Mouse (Mus musculus): ENCODE data around the gene Gnl2.

Gnl2 gene

DNA sequence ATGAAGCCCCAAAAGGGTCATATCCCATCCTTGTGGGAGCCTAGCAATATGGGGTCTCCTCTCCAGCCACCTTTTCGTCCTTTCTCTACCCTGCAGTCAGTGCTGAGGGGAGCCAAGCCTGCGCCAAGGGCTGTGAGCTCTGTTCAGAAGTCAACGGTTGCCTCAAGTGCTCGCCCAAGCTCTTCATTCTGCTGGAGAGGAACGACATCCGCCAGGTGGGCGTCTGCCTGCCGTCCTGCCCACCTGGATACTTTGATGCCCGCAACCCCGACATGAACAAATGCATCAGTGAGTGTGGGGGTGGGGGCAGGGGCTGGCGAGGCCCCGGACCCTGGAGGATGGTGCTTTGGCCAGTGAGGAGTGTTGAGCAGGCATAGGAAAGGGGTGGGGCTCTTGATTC is 11.5 kb upstream of the Gnl2 start:
- no peak for DNase-seq

- DNase-seq = no peak
These were observed 8.9 kb upstream of the Gnl2 start for GRCm38 (mm10) chr4:125007460-125007859.

GRCm38 (mm10) chr4:125008220-125008619 is 8.2 kb upstream of the Gnl2 start:
- DNase-seq = no peak

- DNase-seq = no peak
These were observed 7.7 kb upstream of the Gnl2 start for GRCm38 (mm10) chr4:125008712-125009111.

DNA sequence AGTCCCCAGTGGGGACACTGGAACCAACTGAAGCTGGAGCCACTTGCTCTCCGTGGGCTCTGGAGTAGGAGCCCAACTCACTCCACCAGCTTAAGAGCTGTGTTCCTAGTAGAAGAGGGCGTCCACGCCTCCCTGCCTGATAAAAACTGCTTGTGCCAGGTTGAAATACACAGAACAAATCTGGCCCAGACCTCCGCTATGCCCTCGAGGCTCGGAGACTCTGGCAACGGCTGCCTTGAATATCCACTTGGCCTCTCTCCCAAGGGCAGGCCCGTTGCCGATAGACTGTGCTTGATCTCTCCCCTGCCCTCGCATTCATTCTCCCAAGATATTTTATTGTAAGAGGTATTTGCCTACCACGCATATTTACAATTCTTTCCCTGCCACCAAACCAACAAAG is 1.0 kb downstream of the Gnl2 start:
- DNase-seq = no peak

DNA sequence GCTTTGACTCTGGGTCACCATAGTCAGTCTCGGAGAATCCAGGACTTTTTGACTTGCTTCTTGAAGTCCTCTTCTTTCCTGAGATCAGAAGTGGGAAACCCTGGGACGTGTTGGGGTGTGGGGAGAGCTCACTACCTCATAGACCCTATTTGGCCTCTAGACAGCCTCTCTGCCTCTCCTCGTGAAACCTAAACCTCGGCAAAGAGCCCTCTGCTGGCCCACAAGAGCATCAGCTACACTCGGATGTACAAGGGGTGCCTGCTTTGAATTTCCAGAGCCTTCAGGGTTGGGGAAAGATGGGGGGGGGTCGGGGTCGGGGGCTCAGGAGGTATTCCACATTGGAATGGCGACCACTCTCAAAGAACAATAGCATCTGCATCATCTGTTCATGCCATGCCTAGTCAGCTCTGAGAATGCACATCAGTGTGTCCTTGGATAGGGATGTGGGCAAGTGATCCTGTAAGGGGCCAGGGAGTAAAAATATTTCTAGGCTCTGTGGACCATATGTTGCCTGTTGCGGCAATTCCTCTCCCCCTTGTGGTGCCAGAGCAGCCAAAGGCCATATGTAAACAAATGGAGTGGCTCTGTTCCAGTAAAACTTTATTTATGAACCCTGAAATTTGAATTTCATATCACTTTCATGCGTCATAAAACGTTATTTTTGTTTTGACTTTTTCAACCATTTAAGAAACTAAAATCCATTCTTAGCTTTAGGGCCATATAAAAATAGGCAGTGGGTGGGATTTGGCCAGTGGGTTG is 4.6 kb downstream of the Gnl2 start:
- no peak for DNase-seq

DNA sequence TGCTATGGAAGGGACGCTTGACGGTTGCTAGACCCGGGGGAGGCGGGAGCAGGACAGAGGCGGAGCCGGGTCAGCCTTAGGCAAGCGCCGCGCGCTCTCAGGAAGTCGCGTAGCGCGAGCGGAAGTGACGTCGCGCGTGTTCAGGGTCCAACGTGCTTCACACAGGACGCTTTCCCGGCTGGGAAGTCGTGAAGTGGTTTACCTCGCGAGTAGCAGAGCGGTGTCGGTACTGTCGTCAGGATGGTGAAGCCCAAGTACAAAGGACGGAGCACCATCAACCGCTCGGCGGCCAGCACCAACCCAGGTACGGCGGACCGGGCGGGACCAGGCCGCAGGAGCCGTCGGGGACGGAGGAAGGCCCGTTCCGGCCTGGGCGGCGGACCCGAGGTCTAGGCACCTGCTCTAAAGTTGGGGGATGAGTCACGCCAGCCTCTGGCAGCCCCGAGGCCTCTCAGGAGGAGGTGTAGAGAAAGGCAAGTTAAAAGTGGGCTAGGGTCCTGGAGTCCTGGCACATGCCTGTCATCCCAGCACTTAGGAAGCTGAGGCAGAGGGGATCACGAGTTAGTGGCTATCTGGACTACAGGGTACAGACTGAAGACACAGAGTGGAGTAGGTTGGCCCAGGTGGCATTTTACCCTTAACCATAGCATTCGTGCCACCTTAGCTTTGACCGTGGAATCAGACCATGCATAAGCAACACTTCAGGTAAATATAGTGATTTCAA is 13.7 kb downstream of the Gnl2 start:
- DNase-seq = peak; percentile 96

DNA sequence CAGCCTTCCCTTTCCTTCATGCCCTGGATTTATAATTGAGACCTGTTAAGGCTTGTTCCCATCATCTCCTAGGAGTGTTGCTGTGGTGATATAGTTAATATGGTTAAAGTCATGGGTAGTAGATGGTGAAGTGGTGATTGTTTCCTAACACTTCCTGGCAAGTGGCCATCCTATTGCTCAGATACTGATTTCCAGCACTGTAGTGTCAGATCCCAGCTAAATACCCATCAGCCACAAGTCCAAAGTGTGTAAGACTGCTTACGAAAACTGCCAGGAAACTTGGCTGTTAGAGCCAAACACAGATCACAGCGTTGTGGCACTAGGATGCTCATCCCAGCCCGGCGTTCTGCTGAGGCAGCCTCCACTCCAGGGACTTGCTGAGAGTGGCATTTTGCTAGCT is 18.0 kb downstream of the Gnl2 start:
- DNase-seq = no peak

DNA sequence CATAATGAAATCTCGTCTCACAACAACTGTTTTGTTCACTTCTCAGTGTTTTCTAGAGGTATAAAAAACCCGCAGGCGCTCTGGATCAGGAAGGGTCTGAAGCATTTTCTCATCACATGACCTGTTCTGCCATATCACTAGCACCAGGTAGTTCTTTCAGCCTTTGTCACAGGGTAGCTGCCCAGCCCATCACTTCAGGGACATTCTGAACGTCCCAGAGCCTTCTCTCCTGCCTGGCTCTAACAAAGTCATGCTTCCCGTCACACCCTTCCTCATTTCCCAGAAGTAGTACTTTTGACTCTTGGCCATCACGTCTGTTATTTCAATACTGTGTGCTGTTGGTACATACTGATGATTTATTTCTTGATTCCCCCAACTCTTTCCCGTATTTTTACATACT is 28.1 kb downstream of the Gnl2 start:
- no peak for DNase-seq

DNA sequence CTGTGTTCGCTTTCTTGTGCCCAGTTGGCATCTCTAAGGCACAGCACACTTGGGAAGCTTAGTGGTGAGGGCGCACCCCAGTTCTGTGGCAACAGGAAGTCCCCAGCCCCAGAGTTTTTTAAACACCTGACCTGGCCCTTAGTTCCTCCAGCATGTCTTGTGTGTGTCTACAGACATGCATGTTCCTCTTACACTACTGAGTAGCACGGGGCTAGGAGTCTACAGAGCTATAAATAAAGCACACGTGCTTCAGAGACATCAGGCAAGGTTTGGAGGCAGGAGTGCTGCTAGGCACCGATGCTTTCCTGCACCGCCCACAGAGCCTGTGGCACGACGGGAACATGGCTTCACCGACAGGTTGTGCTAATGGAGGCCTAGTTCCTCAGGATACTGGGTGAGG is 39.0 kb downstream of the Gnl2 start:
- DNase-seq = no peak

DNA sequence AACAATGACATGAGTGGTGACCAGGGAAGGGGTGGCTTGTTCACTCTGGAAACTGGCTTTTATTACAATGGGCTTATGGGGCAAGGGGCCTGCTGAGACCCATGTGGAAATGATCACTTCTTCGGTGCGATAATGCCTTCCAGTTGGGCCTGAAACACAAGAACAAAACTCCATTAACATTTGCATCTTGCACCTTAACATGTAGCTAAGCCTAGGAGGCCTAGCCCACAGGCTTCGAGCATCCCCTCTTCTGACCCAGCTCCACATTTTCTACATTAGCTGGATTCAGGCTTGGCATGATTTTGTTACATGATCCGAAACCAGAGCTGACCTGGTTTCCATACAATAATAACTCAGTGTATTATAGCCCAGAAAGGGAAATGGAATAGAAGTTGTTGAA is 40.1 kb downstream of the Gnl2 start:
- DNase-seq = no peak

- no peak for DNase-seq
These were observed 40.9 kb downstream of the Gnl2 start for GRCm38 (mm10) chr4:125057273-125057672.

DNA sequence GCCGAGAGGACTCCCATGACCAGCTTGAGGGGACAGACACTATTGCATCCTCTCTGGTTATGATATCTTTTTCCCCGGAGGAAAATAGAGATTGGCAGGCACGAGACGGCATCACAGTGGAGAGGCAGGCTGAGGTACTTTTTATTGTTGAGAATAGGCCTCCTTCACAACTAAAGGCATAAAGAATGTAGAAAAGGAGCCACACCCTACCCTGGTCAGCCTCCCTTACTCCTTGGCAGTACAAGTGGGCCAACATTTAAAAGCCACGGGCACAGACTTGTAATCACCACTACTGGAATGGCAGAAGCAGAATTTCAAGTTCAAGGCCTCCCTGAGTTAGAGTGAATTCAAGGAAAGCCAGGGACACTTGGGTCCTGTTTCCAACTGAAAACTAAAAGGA is 41.6 kb downstream of the Gnl2 start:
- DNase-seq = no peak

GRCm38 (mm10) chr4:125059025-125059424 is 42.6 kb downstream of the Gnl2 start:
- DNase-seq = peak; percentile 53

GRCm38 (mm10) chr4:125063829-125064228 is 47.4 kb downstream of the Gnl2 start:
- DNase-seq = no peak

DNA sequence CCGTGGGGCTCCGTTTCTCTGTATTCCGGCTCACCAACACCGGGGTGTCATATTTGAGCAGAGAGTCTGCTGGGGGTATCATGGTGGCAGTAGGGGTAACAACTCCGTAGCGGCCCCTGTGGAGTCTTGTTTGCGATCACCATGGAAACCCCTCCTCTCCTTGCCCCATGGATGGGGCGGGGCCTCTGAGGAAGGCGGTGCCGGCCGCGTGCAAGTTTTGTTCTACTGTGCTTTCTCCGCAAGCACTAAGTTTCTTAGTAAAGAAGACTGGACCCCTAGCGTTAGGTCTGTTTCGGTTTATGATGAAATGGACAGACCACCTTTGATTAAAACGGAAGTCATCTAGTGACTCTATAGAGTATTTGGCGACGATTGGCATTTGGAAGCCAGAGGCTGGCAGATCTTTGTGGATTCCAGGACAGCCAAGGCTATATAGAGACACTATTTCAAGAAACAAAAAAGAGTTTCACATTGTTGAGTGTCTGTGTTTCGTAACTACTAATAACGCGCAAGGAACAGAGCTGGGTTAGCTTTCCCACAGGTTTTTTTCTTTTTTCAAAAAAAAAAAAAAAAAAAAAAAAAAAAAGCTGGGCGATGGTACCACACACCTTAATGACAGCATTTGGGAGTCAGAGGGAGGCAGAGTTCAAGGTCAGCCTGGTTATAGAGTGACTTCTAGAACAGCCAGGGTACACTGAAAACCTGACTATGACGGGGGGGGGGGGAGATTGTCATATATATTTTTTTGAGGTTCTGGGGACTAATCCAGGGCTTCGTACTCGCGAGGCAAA is 49.3 kb downstream of the Gnl2 start, which contains the start of gene Dnali1:
Gene Dnali1 (minus strand): TSS at position 187 of the 791 bp plus-strand sequence.
- DNase-seq = peak; percentile 71

DNA sequence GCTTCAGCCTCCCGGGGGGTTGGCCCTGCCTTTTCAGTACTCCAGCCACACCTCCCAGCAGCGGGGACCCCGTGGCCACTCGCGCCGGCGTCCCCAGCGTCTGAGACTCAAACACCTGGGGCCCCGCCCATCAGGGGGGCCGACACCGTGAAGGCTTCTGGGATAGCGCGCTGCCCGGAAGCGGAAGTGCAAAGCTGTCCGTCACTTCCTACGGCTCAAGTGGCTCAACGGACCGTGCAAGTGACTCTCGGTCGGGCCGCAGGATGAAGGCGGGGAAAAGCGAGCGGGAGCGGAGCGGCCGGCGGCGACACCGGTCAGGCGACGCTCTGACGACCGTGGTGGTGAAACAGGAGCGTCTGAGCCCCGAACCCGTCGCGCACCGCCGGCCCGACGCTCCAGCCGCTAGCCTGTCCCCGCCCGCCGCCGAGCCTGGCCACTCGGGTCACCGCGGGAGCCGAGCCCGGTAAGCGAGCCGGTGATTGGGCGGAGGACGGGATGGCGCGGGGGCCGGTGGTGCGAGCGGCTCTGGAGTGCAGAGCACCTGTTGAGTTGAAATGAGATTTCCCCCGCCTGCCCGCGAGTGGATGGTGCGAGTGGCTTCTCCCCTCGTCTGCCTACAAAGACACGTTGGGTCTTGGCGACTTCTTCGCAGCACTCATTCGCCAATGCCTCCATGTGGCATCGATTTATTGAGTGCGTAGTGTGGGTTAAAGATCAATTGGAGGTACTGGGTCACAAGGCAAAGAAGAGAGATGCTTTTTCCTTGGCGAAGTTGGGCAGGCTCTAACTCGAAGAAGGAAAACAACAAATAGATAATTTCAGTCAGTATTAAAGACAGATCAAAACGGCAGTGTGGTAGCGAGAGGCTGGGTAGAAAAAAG is 50.3 kb downstream of the Gnl2 start, which contains the start of gene Snip1:
Gene Snip1 (plus strand): TSS at position 183 of the 881 bp plus-strand sequence.
- DNase-seq = peak; percentile 96

- peak; percentile 23 for DNase-seq
These were observed 61.3 kb downstream of the Gnl2 start for GRCm38 (mm10) chr4:125077700-125078099.

DNA sequence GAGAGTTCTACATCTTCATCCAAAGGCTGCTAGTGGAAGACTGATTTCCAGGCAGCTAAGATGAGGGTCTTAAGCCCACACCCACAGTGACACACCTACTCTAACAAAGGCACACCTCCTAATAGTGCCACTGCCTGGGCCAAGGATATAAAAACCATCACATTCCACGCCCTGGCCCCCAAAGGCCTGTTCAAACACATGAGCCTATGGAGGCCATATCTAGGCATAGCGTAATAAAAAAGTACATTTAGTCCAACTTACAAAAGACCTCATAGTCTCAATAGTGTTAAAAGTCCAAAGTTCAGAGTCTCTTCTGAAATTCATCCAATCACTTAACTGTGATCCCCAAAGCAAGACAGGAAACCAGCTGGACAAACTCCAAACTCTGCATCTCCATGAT is 62.3 kb downstream of the Gnl2 start:
- DNase-seq = no peak

GRCm38 (mm10) chr4:125084403-125085345 is 68.3 kb downstream of the Gnl2 start, which contains the start of gene Meaf6:
TSS of gene Meaf6 (plus strand) at chr4:125085134.
- DNase-seq = peak; percentile 92

DNA sequence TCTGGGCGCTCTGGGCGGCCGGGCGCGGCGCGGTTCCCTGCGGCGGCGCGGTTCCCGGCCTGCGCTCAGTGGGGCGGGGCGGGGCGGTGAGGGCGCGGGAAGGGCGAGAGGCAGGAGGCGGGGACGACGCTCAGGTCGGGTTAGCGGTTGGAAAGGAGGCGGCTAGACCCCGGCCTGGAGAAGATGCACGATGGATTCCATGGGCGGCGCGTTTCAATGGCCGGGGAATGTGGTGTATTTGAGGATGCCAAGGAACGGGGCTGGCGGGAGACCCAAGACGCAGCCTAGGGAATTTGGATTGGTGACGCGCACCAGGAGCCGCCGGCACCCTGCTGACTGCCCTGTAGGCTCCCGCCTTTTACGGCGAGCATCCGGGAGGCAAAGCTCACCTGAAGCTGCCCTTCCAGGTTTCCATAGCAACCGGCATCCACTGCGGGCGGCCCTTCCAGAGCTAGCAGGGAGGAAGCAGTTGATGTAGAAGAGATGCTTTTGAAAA is 69.0 kb downstream of the Gnl2 start:
- peak; percentile 53 for DNase-seq
